Mouse (Mus musculus) ES-E14 (cell line): Measurements from ENCODE around the gene Tmem184b. TPM values are rescaled to one million over a fixed set of nuclear protein-coding genes. Genes with fewer than 3 reads are reported as not detected.

ENCODE experiments used
- DNase-seq: peaks from one replicate; pipeline ENCODE4 v3.0.0-alpha.2; 2013; ENCODE audit warnings: low read depth, low spot score
- H3K27ac ChIP-seq: 2 replicates; pipeline ENCODE4 v1.5.1; 2012; ENCODE audit warnings: low read depth, mild to moderate bottlenecking, low read length, moderate library complexity, mixed read lengths; ENCODE audit not compliant: poor library complexity, insufficient read depth, severe bottlenecking
- H3K36me3 ChIP-seq: 2 replicates; pipeline ENCODE4 v1.6.1; 2012; ENCODE audit warnings: mild to moderate bottlenecking, low read length, moderate library complexity, mixed read lengths; ENCODE audit not compliant: control insufficient read depth, poor library complexity, insufficient read depth, severe bottlenecking
- H3K4me1 ChIP-seq, 2 experiments: fragments of 150-350 bp in 1 of 2; sonication (generic) in 1 of 2; 2 replicates each; pipeline ENCODE4 v1.6.1; 2012; ENCODE audit warnings: low read length in 2 of 2, mild to moderate bottlenecking in 1 of 2, mixed read lengths in 1 of 2; ENCODE audit not compliant: control insufficient read depth in 2 of 2, insufficient read depth in 2 of 2, poor library complexity in 1 of 2
- H3K4me3 ChIP-seq, 2 experiments: fragments of 150-350 bp in 1 of 2; sonication (generic) in 1 of 2; 2 replicates each; pipeline ENCODE4 v1.5.1; 2012; ENCODE audit warnings: low read length in 2 of 2, low read depth in 1 of 2, mild to moderate bottlenecking in 1 of 2, mixed read lengths in 1 of 2; ENCODE audit not compliant: insufficient read depth in 1 of 2, poor library complexity in 1 of 2, severe bottlenecking in 1 of 2
- H3K9ac ChIP-seq: 2 replicates; pipeline ENCODE4 v1.6.1; 2012; ENCODE audit warnings: low read depth, mild to moderate bottlenecking, low read length, mixed read lengths; ENCODE audit not compliant: poor library complexity, insufficient read depth, severe bottlenecking
- H3K9me3 ChIP-seq: fragments of 150-350 bp; sonication (generic); 2 replicates; pipeline ENCODE4 v1.6.1; 2012; ENCODE audit warnings: low read depth, mild to moderate bottlenecking, low read length; ENCODE audit not compliant: control insufficient read depth, insufficient read depth
- CHD2 ChIP-seq: IDR thresholded peaks from 2 replicates; pipeline ENCODE4 v1.6.1; 2014; ENCODE audit warnings: mild to moderate bottlenecking, low read depth, low read length, inconsistent platforms
- HCFC1 ChIP-seq: IDR thresholded peaks from 2 replicates; pipeline ENCODE4 v1.6.1; 2012; ENCODE audit warnings: low read length, inconsistent platforms, borderline replicate concordance; ENCODE audit not compliant: insufficient read depth
- MAFK ChIP-seq: IDR thresholded peaks from 2 replicates; pipeline ENCODE4 v1.6.1; 2014; ENCODE audit warnings: mild to moderate bottlenecking, low read depth, low read length, inconsistent platforms; ENCODE audit not compliant: insufficient read depth
- ZC3H11A ChIP-seq: IDR thresholded peaks from 2 replicates; pipeline ENCODE4 v1.6.1; 2012; ENCODE audit warnings: low read depth, mild to moderate bottlenecking, inconsistent platforms, low read length, borderline replicate concordance
- ZNF384 ChIP-seq: IDR thresholded peaks from 2 replicates; pipeline ENCODE4 v1.6.1; 2012; ENCODE audit warnings: low read depth, low read length, inconsistent platforms
- in situ Hi-C, 2 experiments: fragments of 600-800 bp; cut with MboI; formaldehyde crosslinking; loops; one replicate each; pipeline ENCODE4 v1.15.1; 2025; ENCODE audit warnings: low sequenced_read_pairs in 2 of 2, inconsistent platforms in 1 of 2; ENCODE audit not compliant: unreplicated experiment in 2 of 2
- total RNA-seq: library from RNA; depleted of rRNA; stranded (reverse); fragments of 300-350 nt; gene quantifications from 2 replicates; pipeline ENCODE4 v1.2.3, GENCODE M21; 2012

The Tmem184b gene
- total RNA-seq, 1 experiment: 40.6 TPM

GRCm38 (mm10) chr15:79370281-79370843, 33.0 kb downstream of the Tmem184b start:
- in situ Hi-C loops: no loop called here
- TF ChIP-seq ZC3H11A (no peak), MAFK (no peak), HCFC1 (no peak), CHD2 (no peak), ZNF384 (no peak)
- Histone ChIP-seq H3K27ac (no peak overlapping the region), H3K4me3 (no peak overlapping the region), H3K36me3 (peaks cover 59% of the 10 kb centered on the region), H3K4me1 (peaks cover 0 to 19% of the 10 kb centered on the region in 2 experiments; a peak in 1 of 4 replicates), H3K9ac (no peak overlapping the region), H3K9me3 (no peaks in the 10 kb centered on the region)
- no peak for DNase-seq

- TF ChIP-seq ZC3H11A (no peak), MAFK (no peak), CHD2 (no peak), HCFC1 (no peak), ZNF384 (no peak)
- Histone ChIP-seq H3K27ac (no peak overlapping the region), H3K9ac (no peak overlapping the region), H3K36me3 (peaks cover 64% of the 10 kb centered on the region), H3K9me3 (no peaks in the 10 kb centered on the region), H3K4me1 (peaks cover 0 to 14% of the 10 kb centered on the region in 2 experiments; a peak in 1 of 4 replicates), H3K4me3 (no peak overlapping the region)
- DNase-seq: no peak
- in situ Hi-C loops: no loop called here
These were observed 33.7 kb downstream of the Tmem184b start for GRCm38 (mm10) chr15:79369452-79370280.

- H3K9ac ChIP-seq: no peak overlapping the region
These were observed 34.4 kb downstream of the Tmem184b start for GRCm38 (mm10) chr15:79368861-79369440.

GRCm38 (mm10) chr15:79368313-79368811, 35.0 kb downstream of the Tmem184b start:
- peaks cover 0 to 16% of the 10 kb centered on the region in 2 experiments; a peak in 2 of 4 replicates for H3K4me1 ChIP-seq
- no peak overlapping the region for H3K9ac ChIP-seq
- DNase-seq: no peak
- in situ Hi-C loops: no loop called here
- no peaks in the 10 kb centered on the region for H3K9me3 ChIP-seq
- no peak overlapping the region; the same call in 1 of the 2 replicates for H3K27ac ChIP-seq
- H3K36me3 ChIP-seq: peaks cover 68% of the 10 kb centered on the region
- TF ChIP-seq HCFC1 (no peak), ZC3H11A (no peak), MAFK (no peak), ZNF384 (no peak), CHD2 (no peak)
- H3K4me3 ChIP-seq: no peak overlapping the region

More at GRCm38 (mm10) chr15:79368861-79369440, 34.4 kb downstream of the Tmem184b start:
- in situ Hi-C loops: no loop called here
- Histone ChIP-seq H3K27ac (no peak overlapping the region), H3K36me3 (peaks cover 66% of the 10 kb centered on the region), H3K4me3 (no peak overlapping the region), H3K4me1 (peaks cover 0 to 16% of the 10 kb centered on the region in 2 experiments; a peak in 2 of 4 replicates), H3K9me3 (no peaks in the 10 kb centered on the region)
- TF ChIP-seq HCFC1: no peak
- no peak for TF ChIP-seq ZNF384
- no peak for TF ChIP-seq CHD2
- TF ChIP-seq ZC3H11A: no peak
- no peak for TF ChIP-seq MAFK
- DNase-seq: no peak
